Mouse (Mus musculus) ES-E14 (cell line): ENCODE results near the gene Toe1. TPM values are rescaled to one million over a fixed set of nuclear protein-coding genes. Genes with fewer than 3 reads are reported as not detected.

Experiments used
- DNase-seq: peaks from one replicate; pipeline ENCODE4 v3.0.0-alpha.2; 2013; ENCODE audit warnings: low read depth, low spot score
- H3K27ac ChIP-seq: 2 replicates; pipeline ENCODE4 v1.5.1; 2012; ENCODE audit warnings: low read depth, mild to moderate bottlenecking, low read length, moderate library complexity, mixed read lengths; ENCODE audit not compliant: poor library complexity, insufficient read depth, severe bottlenecking
- H3K36me3 ChIP-seq: 2 replicates; pipeline ENCODE4 v1.6.1; 2012; ENCODE audit warnings: mild to moderate bottlenecking, low read length, moderate library complexity, mixed read lengths; ENCODE audit not compliant: control insufficient read depth, poor library complexity, insufficient read depth, severe bottlenecking
- H3K4me1 ChIP-seq, 2 experiments: fragments of 150-350 bp in 1 of 2; sonication (generic) in 1 of 2; 2 replicates each; pipeline ENCODE4 v1.6.1; 2012; ENCODE audit warnings: low read length in 2 of 2, mild to moderate bottlenecking in 1 of 2, mixed read lengths in 1 of 2; ENCODE audit not compliant: control insufficient read depth in 2 of 2, insufficient read depth in 2 of 2, poor library complexity in 1 of 2
- H3K4me3 ChIP-seq, 2 experiments: fragments of 150-350 bp in 1 of 2; sonication (generic) in 1 of 2; 2 replicates each; pipeline ENCODE4 v1.5.1; 2012; ENCODE audit warnings: low read length in 2 of 2, low read depth in 1 of 2, mild to moderate bottlenecking in 1 of 2, mixed read lengths in 1 of 2; ENCODE audit not compliant: insufficient read depth in 1 of 2, poor library complexity in 1 of 2, severe bottlenecking in 1 of 2
- H3K9ac ChIP-seq: 2 replicates; pipeline ENCODE4 v1.6.1; 2012; ENCODE audit warnings: low read depth, mild to moderate bottlenecking, low read length, mixed read lengths; ENCODE audit not compliant: poor library complexity, insufficient read depth, severe bottlenecking
- H3K9me3 ChIP-seq: fragments of 150-350 bp; sonication (generic); 2 replicates; pipeline ENCODE4 v1.6.1; 2012; ENCODE audit warnings: low read depth, mild to moderate bottlenecking, low read length; ENCODE audit not compliant: control insufficient read depth, insufficient read depth
- CHD2 ChIP-seq: IDR thresholded peaks from 2 replicates; pipeline ENCODE4 v1.6.1; 2014; ENCODE audit warnings: mild to moderate bottlenecking, low read depth, low read length, inconsistent platforms
- HCFC1 ChIP-seq: IDR thresholded peaks from 2 replicates; pipeline ENCODE4 v1.6.1; 2012; ENCODE audit warnings: low read length, inconsistent platforms, borderline replicate concordance; ENCODE audit not compliant: insufficient read depth
- MAFK ChIP-seq: IDR thresholded peaks from 2 replicates; pipeline ENCODE4 v1.6.1; 2014; ENCODE audit warnings: mild to moderate bottlenecking, low read depth, low read length, inconsistent platforms; ENCODE audit not compliant: insufficient read depth
- ZC3H11A ChIP-seq: IDR thresholded peaks from 2 replicates; pipeline ENCODE4 v1.6.1; 2012; ENCODE audit warnings: low read depth, mild to moderate bottlenecking, inconsistent platforms, low read length, borderline replicate concordance
- ZNF384 ChIP-seq: IDR thresholded peaks from 2 replicates; pipeline ENCODE4 v1.6.1; 2012; ENCODE audit warnings: low read depth, low read length, inconsistent platforms
- in situ Hi-C, 2 experiments: fragments of 600-800 bp; cut with MboI; formaldehyde crosslinking; loops; one replicate each; pipeline ENCODE4 v1.15.1; 2025; ENCODE audit warnings: low sequenced_read_pairs in 2 of 2, inconsistent platforms in 1 of 2; ENCODE audit not compliant: unreplicated experiment in 2 of 2
- total RNA-seq: library from RNA; depleted of rRNA; stranded (reverse); fragments of 300-350 nt; gene quantifications from 2 replicates; pipeline ENCODE4 v1.2.3, GENCODE M21; 2012

Toe1 gene
- total RNA-seq, 1 experiment: 47.4 TPM

- Histone ChIP-seq H3K4me1 (peaks cover 2 to 3% of the 10 kb centered on the region in 2 experiments; a peak in 2 of 4 replicates), H3K4me3 (no peak overlapping the region), H3K9me3 (no peaks in the 10 kb centered on the region), H3K36me3 (peaks cover 12% of the 10 kb centered on the region; the same call in 1 of the 2 replicates), H3K27ac (no peak overlapping the region), H3K9ac (no peak overlapping the region)
- TF ChIP-seq ZNF384 (no peak), HCFC1 (no peak), ZC3H11A (no peak), MAFK (no peak), CHD2 (no peak)
- in situ Hi-C loops: loop anchor here in 1 of 2 experiments (25.0 kb wide), 1 partner anchor 326 kb away; the partner anchor contains the start of genes Btbd19, Plk3 and Tctex1d4
- no peak for DNase-seq
Observed at GRCm38 (mm10) chr4:116811012-116811411, 3.6 kb upstream of the Toe1 start.

- H3K9ac ChIP-seq: no peak overlapping the region
- H3K4me1 ChIP-seq: peaks cover 0 to 2% of the 10 kb centered on the region in 2 experiments; a peak in 1 of 4 replicates
- H3K4me3 ChIP-seq: no peak overlapping the region
- TF ChIP-seq ZNF384 (no peak), CHD2 (no peak), ZC3H11A (no peak), MAFK (no peak), HCFC1 (no peak)
- in situ Hi-C loops: loop anchor here in 1 of 2 experiments (25.0 kb wide), 1 partner anchor 337 kb away; the partner anchor contains the start of genes Btbd19, Plk3 and Tctex1d4
- no peak overlapping the region for H3K27ac ChIP-seq
- H3K36me3 ChIP-seq: peaks cover 30% of the 10 kb centered on the region
- DNase-seq: no peak
- H3K9me3 ChIP-seq: no peaks in the 10 kb centered on the region
Observed at GRCm38 (mm10) chr4:116799901-116800300, 7.5 kb downstream of the Toe1 start.

GRCm38 (mm10) chr4:116796442-116797110, 10.9 kb downstream of the Toe1 start:
- peaks cover 6% of the 10 kb centered on the region; the same call in 1 of the 2 replicates for H3K36me3 ChIP-seq
- no peak for DNase-seq
- no peak overlapping the region for H3K9ac ChIP-seq
- no peaks in the 10 kb centered on the region for H3K4me1 ChIP-seq
- in situ Hi-C loops: no loop called here
- no peak overlapping the region for H3K27ac ChIP-seq
- H3K4me3 ChIP-seq: no peak overlapping the region
- no peaks in the 10 kb centered on the region for H3K9me3 ChIP-seq
- TF ChIP-seq ZNF384 (no peak), CHD2 (no peak), MAFK (no peak), HCFC1 (no peak), ZC3H11A (no peak)

- H3K4me3 ChIP-seq: no peak overlapping the region
- no peaks in the 10 kb centered on the region for H3K36me3 ChIP-seq
- in situ Hi-C loops: no loop called here
- no peaks in the 10 kb centered on the region for H3K4me1 ChIP-seq
- no peaks in the 10 kb centered on the region for H3K9me3 ChIP-seq
- no peak for DNase-seq
- TF ChIP-seq ZNF384 (no peak), MAFK (no peak), HCFC1 (no peak), ZC3H11A (no peak), CHD2 (no peak)
- H3K27ac ChIP-seq: no peak overlapping the region
- H3K9ac ChIP-seq: no peak overlapping the region
Observed at GRCm38 (mm10) chr4:116794273-116794672, 13.2 kb downstream of the Toe1 start.

GRCm38 (mm10) chr4:116792453-116792852, 15.0 kb downstream of the Toe1 start:
- Histone ChIP-seq H3K4me3 (no peak overlapping the region), H3K4me1 (no peaks in the 10 kb centered on the region), H3K9me3 (no peaks in the 10 kb centered on the region), H3K9ac (no peak overlapping the region), H3K36me3 (no peaks in the 10 kb centered on the region), H3K27ac (no peak overlapping the region)
- no peak for DNase-seq
- in situ Hi-C loops: no loop called here
- TF ChIP-seq HCFC1 (no peak), MAFK (no peak), ZNF384 (no peak), CHD2 (no peak), ZC3H11A (no peak)
